Mouse (Mus musculus) liver, postnatal 0 days (tissue): ENCODE results near the gene Cdc42bpa.

Source experiments
- CTCF ChIP-seq: sonication (generic); IDR thresholded peaks from 2 replicates; pipeline ENCODE4 v1.5.1; 2016; ENCODE audit warnings: antibody characterized with exemption, low read depth
- EP300 ChIP-seq: IDR thresholded peaks from 2 replicates; pipeline ENCODE4 v1.6.1; 2016; ENCODE audit warnings: antibody characterized with exemption, low read depth, mild to moderate bottlenecking

DNA sequence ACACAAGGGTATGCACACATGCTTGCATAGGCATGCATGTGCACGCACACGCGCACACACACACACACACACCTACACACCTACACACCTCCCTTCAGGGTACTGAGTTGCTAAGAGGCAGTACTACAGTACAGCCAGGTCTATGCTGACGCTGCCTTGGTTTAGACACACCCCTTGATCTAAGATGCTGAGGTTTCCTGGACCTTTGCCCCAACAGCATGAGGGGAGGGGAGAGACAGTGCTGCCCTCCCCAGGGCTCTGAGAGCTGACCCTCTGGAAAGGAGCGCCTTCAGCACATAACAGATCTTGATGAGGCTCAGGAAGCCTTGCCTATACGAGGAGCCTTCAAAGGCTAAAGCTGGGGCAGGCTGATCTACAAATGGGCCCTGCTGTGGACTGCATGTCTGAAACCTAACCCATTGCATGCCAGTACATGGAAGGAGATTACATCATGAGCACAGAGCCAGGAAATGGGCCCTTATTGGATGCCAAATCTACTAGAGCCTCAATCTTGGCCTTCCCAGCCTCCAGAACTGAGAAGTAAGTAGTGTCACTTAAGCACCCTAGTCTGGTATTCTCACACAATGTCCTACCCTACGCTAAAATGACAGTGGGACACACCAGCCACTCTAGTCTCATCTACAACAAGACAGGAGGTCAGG, 221.2 kb downstream of the Cdc42bpa start:
- TF ChIP-seq EP300 = no peak
- TF ChIP-seq CTCF = no peak
